Mouse (Mus musculus): Measurements from ENCODE around the gene Aggf1.
A peak's percentile ranks its signal among the peaks of the same experiment; 100 is the strongest.
"Not testable (repeated sequence)": the region's sequence is repeated elsewhere in the genome, so short reads cannot be mapped to it uniquely, and the experiment has no call there.

Gene Aggf1

DNA sequence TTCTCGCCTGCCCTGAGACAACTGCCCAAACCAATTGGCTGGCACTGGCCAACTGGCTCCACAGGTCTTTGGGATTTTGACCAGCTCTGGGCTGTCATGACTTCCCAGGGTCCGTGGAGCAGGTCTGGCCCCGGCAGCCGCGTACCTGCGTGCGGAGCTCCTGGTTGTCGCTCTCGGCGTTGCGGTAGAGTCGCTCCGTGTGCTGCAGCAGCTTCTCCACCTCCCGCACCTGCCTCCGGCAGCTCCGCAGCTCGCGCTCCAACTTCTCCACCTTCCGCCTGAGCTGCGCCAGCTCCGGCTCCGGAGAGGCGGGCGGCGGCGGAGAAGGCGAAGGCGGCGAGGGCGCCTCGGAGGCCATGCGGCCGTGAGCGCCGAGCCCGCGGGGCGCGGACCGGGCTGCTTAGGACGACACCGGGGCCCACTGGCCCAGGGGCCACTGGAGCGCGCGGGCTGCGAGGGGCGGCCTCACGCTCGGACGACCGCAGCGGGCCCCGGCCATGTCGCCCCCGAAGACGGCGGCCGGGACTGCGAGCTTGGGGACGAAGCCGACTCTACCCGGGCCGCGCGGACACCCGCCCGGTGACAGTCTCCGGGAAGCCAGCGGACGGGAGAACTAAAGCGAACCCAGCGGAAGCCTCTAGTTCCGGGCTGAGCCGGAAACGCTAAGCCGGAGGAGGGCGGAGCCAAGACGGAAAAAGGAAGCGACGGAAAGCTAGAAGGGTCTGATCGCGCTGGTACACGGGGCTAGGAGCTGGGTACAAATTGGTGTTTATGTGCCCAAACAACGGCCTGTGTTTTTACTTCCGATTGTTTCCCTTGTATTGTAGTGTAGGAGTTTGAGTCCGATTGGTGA is at the start of gene Aggf1:
Aggf1 (minus strand) TSS at position 652 of the 853 bp plus-strand sequence.
- peak; percentile 92 to 94 for DNase-seq

- peak in 1 of 2 experiments; percentile 11 for DNase-seq
Observed at GRCm38 (mm10) chr13:95424932-95425331, 49.8 kb upstream of the Aggf1 start.

DNA sequence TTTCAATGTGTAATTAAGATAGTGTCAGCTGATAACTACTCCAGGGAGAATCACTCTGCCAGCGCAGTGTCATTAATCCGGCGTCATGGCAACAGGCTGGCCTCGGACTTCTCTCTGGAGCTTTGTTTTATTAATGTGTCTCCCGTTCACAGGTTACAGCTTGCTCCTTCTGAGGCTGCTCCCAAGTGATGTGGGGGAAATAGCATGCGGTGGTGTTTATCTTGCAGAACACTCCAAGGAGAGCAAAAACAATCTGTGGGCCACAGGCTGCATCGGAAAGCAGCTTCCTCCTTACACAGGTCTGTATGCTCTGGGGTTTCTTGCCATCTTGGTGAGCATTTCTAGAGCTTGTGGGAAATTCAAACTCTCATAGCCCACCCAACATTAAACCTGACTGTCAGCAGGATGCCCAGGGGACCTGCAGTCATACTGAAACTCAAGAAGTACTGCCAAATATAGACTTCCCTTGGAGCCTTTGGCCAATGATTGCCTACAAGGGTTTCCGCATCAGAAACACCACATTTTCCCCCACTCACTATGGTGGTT is 44.1 kb upstream of the Aggf1 start:
- peak; percentile 8 to 14 for DNase-seq

DNA sequence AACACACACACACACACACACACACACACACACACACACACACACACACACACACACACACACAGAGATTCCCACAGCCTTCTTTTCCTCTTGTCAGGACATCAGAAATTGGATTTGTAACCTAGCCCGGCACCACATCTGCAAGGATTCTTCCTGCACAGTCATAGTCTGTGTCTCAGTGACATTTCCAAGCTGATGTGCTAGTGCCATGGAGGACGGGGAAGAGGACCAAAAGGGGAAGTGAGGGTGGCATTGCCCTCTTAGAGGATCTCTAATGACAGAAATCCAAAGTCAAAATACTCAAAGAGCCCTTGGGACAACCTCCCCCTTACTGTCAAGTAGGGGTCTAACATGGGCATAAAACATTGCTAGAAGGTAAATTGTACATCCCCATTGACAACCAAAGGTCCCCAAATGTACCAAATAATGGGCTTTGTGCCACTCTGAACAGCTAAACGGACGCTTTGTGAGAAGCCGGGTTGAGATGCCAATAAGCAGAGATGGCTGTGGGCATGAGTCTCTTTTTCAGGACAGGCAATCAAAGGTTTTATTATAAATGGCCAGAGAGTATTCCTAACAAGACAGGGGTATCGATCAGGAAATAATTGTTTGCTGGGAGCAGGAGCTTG is 43.5 kb upstream of the Aggf1 start:
- DNase-seq: no peak

- no peak for DNase-seq
Observed at GRCm38 (mm10) chr13:95412257-95412656, 37.1 kb upstream of the Aggf1 start.

DNA sequence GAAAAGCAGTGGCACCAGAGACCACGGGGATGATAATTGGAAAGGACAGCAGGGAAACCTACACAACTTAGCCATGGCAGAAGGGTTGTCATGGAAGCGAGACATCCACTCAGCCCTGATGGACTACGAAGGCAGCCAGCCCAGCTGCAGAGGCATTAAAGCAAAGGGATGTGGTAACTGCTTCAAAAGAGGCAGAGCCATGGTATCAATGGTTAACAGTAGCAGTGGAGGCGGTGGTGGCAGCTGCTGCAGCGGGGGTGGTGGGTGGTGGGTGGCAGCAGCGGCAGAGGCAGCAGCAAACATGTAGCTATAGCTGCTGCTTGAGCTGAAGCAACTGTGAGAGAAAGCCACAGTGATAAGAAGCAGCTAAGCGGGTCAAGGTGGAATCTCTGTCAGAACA is 18.1 kb upstream of the Aggf1 start:
- no peak for DNase-seq

- peak; percentile 88 to 89 for DNase-seq
Observed at GRCm38 (mm10) chr13:95389866-95390865, 15.0 kb upstream of the Aggf1 start.

GRCm38 (mm10) chr13:95388226-95388625 is 13.1 kb upstream of the Aggf1 start:
- no peak for DNase-seq

DNA sequence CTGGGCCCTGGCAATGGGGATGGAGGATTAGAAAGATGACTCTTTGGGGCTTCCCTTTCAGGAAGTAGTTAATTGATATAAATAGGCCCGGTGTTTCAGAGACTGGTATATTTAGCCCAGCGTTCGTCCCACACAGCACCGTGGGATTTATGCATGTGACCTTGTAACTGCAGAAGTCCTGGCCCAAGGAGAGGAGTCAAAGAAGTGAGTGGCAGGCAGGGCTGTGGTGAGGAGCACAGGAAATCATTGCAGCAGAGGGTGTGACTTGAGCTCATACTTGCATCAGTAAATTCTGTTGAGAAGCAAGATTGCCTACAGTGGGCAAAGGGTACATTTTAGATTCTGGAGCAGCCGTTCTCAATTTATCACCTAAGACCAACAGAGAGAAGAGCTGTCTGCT is 7.3 kb upstream of the Aggf1 start:
- DNase-seq: no peak

- no peak for DNase-seq
Observed at GRCm38 (mm10) chr13:95378696-95379095, 3.5 kb upstream of the Aggf1 start.

DNA sequence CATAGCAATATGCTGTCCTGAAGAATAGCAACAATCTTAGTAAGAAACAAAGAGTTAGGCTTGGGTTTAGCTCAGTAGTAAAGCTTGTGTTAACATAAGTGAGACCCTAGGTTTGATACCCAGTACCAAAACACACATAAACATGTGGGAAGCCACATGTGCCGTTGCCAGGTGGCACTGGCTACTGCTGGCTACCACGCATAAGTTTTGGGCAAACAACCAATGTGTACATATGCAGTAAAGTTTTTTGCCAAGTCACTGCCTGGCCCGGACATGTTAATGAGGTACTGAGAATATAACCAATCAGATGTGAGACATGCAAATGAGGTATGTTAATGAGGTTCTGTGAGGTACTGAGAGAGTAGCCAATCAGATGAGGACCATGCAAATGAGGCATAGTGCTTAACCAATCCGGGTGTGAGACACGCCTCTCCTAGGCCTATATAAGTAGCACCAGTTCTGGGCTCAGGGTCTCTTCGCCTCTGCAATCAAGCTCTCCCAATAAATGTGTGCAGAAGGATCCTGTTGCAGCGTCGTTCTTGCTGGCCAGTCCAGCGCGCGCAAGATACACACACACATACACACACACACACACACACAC is 1.6 kb upstream of the Aggf1 start:
- DNase-seq: not testable (repeated sequence)

GRCm38 (mm10) chr13:95375554-95375914 is 382 bp upstream of the Aggf1 start:
- no peak for DNase-seq

DNA sequence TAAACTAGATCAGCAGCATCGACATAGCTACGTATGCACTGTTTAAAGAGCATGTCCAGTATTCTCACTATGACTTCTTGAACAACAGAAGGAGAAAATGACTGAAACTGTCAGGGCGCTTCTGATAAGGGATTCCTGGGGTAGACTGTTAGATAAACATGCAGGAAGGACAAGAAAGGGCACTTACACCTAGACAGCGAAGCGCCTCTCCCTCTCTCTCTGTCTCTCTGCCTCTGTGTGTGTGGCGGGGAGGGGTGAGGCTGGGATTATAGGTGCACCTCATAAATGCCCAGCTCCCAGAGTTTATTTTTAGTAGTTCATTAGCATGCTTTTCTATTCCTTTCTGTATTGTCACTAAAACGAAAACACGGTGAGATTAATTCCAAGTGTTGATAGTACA is 8.8 kb downstream of the Aggf1 start:
- no peak for DNase-seq

DNA sequence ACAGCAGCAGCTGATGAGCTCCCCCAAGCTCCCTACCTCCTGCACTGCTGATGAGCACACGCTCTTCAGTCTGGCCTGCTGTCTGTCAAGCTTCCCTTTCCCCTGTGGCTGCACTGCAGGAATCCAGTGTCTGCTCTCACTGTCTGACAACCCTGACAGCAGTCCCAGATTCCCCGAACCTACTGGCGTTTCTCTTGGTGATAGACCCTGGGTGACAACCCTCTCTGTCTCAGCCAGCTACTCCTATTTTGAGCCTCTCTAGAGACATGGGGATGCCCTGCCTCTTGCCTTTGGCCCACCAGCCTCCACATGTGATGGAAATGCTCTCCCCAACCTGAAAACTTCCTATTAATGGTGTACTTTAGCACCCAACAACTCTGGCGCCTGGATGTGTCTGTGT is 11.7 kb downstream of the Aggf1 start:
- DNase-seq: no peak

DNA sequence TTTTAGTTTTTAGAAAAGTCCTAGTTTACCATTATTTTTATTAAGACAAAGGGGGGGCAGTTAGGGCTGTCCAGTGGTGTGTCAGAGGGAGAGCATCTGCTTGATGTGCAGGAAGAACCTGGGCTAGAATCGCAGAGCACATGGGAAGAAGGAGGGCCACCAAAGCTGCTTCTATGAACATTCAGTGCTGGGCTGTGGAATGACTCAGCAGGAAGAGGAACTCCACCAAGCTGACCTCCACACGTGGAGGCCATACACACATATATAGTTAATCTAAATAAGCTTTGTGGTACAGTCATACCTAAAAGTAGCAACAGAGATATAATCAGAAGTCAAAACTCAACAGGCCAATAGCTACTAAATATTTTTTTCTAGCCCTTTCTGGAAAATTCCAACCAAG is 16.9 kb downstream of the Aggf1 start:
- DNase-seq: no peak

DNA sequence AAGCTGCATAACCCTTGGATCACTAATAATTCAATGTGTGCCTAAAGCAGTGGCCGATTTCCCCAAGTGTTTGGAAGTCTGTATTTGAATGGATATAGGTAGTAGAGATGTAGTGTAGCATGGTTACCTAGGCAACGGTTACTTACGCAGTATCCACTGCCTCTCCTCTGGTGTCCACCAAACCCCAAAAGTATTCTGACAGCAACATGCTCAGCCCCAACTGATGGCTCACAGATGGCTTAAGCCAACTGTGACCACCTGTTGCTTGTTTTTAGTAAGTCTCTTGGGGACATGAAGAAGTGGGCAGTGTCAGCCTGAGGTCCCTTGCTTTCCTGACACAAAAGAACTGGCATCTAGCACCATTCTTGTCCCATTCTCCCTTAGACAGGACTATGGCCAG is 26.7 kb downstream of the Aggf1 start:
- no peak for DNase-seq

- peak; percentile 87 to 89 for DNase-seq
Observed at GRCm38 (mm10) chr13:95347018-95347696, 28.0 kb downstream of the Aggf1 start.

DNA sequence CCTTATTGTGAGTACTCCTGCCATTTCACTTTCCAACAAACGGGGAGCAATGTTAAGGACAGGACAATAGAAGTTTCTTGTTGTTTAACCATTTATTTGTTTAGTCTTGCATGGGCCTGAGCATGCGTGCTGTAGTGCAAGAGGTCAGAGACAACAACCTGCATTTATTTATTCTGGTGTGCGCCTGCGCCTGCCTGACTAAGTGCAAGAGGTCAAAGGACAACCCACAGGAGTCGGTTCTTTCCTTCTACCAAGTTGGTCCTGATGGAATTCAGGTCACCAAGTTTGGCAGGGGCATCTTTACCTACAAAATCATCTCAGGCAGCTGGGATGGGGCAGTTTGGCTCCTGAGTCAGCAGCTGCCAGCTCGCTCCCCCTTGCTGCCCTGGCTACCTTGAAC is 29.3 kb downstream of the Aggf1 start:
- no peak for DNase-seq

DNA sequence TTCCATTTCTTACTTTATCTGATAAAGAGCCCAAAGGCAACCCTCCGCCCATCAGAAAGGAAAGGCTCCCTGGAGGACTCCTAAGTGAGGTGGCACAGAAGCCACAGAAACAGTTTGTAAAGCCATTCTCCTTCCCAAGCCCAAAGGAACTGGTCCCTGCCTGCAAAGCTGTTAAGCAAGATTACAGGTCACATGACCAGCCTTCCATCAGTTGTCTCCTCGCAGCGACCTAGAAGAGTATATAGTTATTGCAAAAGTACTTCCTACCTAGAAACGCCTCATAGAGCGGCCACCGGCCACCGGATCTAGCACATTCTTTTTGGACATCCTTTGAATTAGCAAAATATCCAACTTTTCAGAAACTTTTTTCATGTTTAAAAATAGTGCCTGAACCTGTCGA is 31.7 kb downstream of the Aggf1 start:
- no peak for DNase-seq

DNA sequence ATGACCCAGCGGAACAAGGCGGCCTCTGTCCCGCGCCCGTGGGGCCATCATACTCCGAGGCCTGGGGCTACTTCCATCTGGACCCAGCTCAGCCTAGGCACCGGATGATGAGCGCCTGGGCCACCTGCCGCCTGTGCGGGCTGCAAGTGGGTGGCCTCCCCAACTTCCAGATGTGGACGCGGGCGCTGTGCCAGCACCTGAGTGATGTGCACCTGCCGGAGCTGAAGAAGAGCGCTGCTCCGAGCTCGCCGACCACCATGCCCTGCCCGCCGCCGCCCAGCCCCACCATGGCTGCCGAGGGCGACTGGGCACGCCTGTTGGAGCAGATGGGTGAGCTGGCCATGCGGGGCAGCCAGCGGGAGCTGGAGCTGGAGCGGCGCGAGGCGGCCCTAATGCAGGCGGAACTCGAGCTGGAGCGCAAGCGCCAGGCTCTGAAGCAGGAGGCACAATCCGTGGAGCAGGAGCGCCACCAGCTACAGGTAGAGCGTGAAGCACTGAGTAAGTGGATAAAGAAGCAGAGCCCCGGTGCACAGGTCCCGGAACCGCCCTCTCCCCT is 39.0 kb downstream of the Aggf1 start:
- DNase-seq: no peak

- no peak for DNase-seq
Observed at GRCm38 (mm10) chr13:95332086-95332899, 42.9 kb downstream of the Aggf1 start.

Data from kidney, postnatal 4 days (tissue).